Mouse (Mus musculus) T-cell, adult 2 months (primary cell): ENCODE data around the gene Acacb.
A peak's percentile ranks its signal among the peaks of the same experiment; 100 is the strongest.

ENCODE experiments used
- DNase-seq: peaks from one replicate; pipeline ENCODE4 v3.0.0; 2022; ENCODE audit warnings: low spot score

Gene Acacb

GRCm38 (mm10) chr5:114176548-114177400, 30.4 kb downstream of the Acacb start:
- no peak for DNase-seq

GRCm38 (mm10) chr5:114177966-114178719, 31.8 kb downstream of the Acacb start:
- DNase-seq, result no peak

- DNase-seq, result no peak
Observed at GRCm38 (mm10) chr5:114179541-114179940, 33.2 kb downstream of the Acacb start.

- DNase-seq, result no peak
Observed at GRCm38 (mm10) chr5:114183493-114183892, 37.2 kb downstream of the Acacb start.

- DNase-seq, result no peak
Observed at GRCm38 (mm10) chr5:114187108-114187507, 40.8 kb downstream of the Acacb start.

- DNase-seq, result no peak
Observed at GRCm38 (mm10) chr5:114188900-114189464, 42.6 kb downstream of the Acacb start.

GRCm38 (mm10) chr5:114194161-114194560, 47.8 kb downstream of the Acacb start:
- DNase-seq, result peak; percentile 78

- peak; percentile 70 for DNase-seq
Observed at GRCm38 (mm10) chr5:114199116-114199777, 52.9 kb downstream of the Acacb start.

GRCm38 (mm10) chr5:114206158-114206557, 59.8 kb downstream of the Acacb start:
- no peak for DNase-seq

- DNase-seq, result peak; percentile 59
Observed at GRCm38 (mm10) chr5:114213183-114213582, 66.8 kb downstream of the Acacb start.

GRCm38 (mm10) chr5:114218771-114219170, 72.4 kb downstream of the Acacb start:
- no peak for DNase-seq

GRCm38 (mm10) chr5:114226051-114226450, 79.7 kb downstream of the Acacb start:
- DNase-seq, result no peak

- no peak for DNase-seq
Observed at GRCm38 (mm10) chr5:114228901-114229300, 82.6 kb downstream of the Acacb start.

GRCm38 (mm10) chr5:114238924-114239323, 92.6 kb downstream of the Acacb start:
- no peak for DNase-seq

- no peak for DNase-seq
Observed at GRCm38 (mm10) chr5:114239737-114240136, 93.4 kb downstream of the Acacb start.

GRCm38 (mm10) chr5:114246465-114246864, 100.1 kb downstream of the Acacb start:
- DNase-seq, result no peak

GRCm38 (mm10) chr5:114248174-114248589, 101.8 kb downstream of the Acacb start:
- DNase-seq, result peak; percentile 48

- no peak for DNase-seq
Observed at GRCm38 (mm10) chr5:114259495-114259894, 113.2 kb downstream of the Acacb start.

GRCm38 (mm10) chr5:114261494-114261893, 115.2 kb downstream of the Acacb start:
- no peak for DNase-seq

- DNase-seq, result no peak
Observed at GRCm38 (mm10) chr5:114264030-114264459, 117.7 kb downstream of the Acacb start.

- no peak for DNase-seq
Observed at GRCm38 (mm10) chr5:114264791-114265190, 118.5 kb downstream of the Acacb start.

GRCm38 (mm10) chr5:114268646-114269045, 122.3 kb downstream of the Acacb start:
- no peak for DNase-seq
